Mouse (Mus musculus): ENCODE measurements around the gene Pde8b. TPM values are rescaled to one million over a fixed set of nuclear protein-coding genes. Genes with fewer than 3 reads are reported as not detected.

Gene Pde8b
- total RNA-seq, 4 experiments from 2014 or later, result 90.4 to 105 (median 99.5) TPM

- DNase-seq (ENCODE audit: low spot score in 2 of 2), result no peak
These were observed 167.5 kb downstream of the Pde8b start for GRCm38 (mm10) chr13:95082611-95083010.

- no peak for DNase-seq (ENCODE audit: low spot score in 2 of 2)
These were observed 169.1 kb downstream of the Pde8b start for GRCm38 (mm10) chr13:95081082-95081481.

GRCm38 (mm10) chr13:95078492-95078891, 171.6 kb downstream of the Pde8b start:
- DNase-seq (ENCODE audit: low spot score in 2 of 2), result no peak

GRCm38 (mm10) chr13:95077688-95078087, 172.4 kb downstream of the Pde8b start:
- no peak for DNase-seq (ENCODE audit: low spot score in 2 of 2)

- DNase-seq (ENCODE audit: low spot score in 2 of 2), result no peak
These were observed 174.0 kb downstream of the Pde8b start for GRCm38 (mm10) chr13:95076142-95076541.

- no peak for DNase-seq (ENCODE audit: low spot score in 2 of 2)
These were observed 176.5 kb downstream of the Pde8b start for GRCm38 (mm10) chr13:95073445-95074172.

GRCm38 (mm10) chr13:95070268-95070667, 179.9 kb downstream of the Pde8b start:
- no peak for DNase-seq (ENCODE audit: low spot score in 2 of 2)

- DNase-seq (ENCODE audit: low spot score in 2 of 2), result no peak
These were observed 182.3 kb downstream of the Pde8b start for GRCm38 (mm10) chr13:95067854-95068253.

GRCm38 (mm10) chr13:95063390-95064017, 186.6 kb downstream of the Pde8b start:
- DNase-seq (ENCODE audit: low spot score in 2 of 2), result no peak

GRCm38 (mm10) chr13:95058885-95059284, 191.3 kb downstream of the Pde8b start:
- no peak for DNase-seq (ENCODE audit: low spot score in 2 of 2)

- no peak for DNase-seq (ENCODE audit: low spot score in 2 of 2)
These were observed 193.4 kb downstream of the Pde8b start for GRCm38 (mm10) chr13:95056501-95057280.

- no peak for DNase-seq (ENCODE audit: low spot score in 2 of 2)
These were observed 194.3 kb downstream of the Pde8b start for GRCm38 (mm10) chr13:95055742-95056388.

- DNase-seq (ENCODE audit: low spot score in 2 of 2), result no peak
These were observed 197.7 kb downstream of the Pde8b start for GRCm38 (mm10) chr13:95052421-95052820.

GRCm38 (mm10) chr13:95050398-95050797, 199.7 kb downstream of the Pde8b start:
- no peak for DNase-seq (ENCODE audit: low spot score in 2 of 2)

- DNase-seq (ENCODE audit: low spot score in 2 of 2), result no peak
These were observed 206.0 kb downstream of the Pde8b start for GRCm38 (mm10) chr13:95044108-95044507.

- no peak for DNase-seq (ENCODE audit: low spot score in 2 of 2)
These were observed 209.9 kb downstream of the Pde8b start for GRCm38 (mm10) chr13:95040140-95040738.

- no peak for DNase-seq (ENCODE audit: low spot score in 2 of 2)
These were observed 211.9 kb downstream of the Pde8b start for GRCm38 (mm10) chr13:95038200-95038599.

- peak; percentile 54 to 63 for DNase-seq (ENCODE audit: low spot score in 2 of 2)
These were observed 215.4 kb downstream of the Pde8b start for GRCm38 (mm10) chr13:95034715-95035114.

- no peak for DNase-seq (ENCODE audit: low spot score in 2 of 2)
These were observed 216.0 kb downstream of the Pde8b start for GRCm38 (mm10) chr13:95034094-95034493.

GRCm38 (mm10) chr13:95032973-95033372, 217.2 kb downstream of the Pde8b start:
- DNase-seq (ENCODE audit: low spot score in 2 of 2), result no peak

- no peak for DNase-seq (ENCODE audit: low spot score in 2 of 2)
These were observed 217.9 kb downstream of the Pde8b start for GRCm38 (mm10) chr13:95032127-95032831.
